Mouse (Mus musculus): ENCODE measurements at regions not wholly inside any gene's neighbourhood (a gene's known extent, or its start where the extent isn't known, plus 50 kb on each side); places are given as distances from the start of the nearest gene placed in this dataset.

- DNase-seq (ENCODE audit: low spot score in 2 of 2) = no peak
Measured at GRCm38 (mm10) chr5:146684429-146684828, 99.4 kb upstream of the Gpr12 start.

DNA sequence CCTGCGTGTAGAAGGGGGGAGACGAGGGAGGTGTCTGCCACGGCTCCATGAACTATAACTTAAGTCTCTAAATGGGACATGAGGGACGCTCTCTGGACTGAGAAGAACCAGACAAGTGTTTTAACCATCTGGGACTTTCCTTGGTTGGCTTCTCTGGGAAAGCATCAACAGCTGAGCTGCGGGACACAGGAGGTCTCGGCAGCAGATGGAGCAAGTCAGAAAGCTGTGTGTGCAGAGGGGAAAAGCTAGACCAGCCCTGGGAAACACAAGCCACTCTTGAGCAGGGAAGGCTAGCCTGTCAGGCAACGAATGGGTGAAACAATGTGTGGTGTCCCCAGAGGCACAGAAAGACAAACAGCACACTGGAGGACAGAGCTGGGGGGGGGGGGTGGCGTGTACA is 98.5 kb upstream of the Gpr12 start:
- DNase-seq (ENCODE audit: low spot score in 2 of 2) = no peak

GRCm38 (mm10) chr5:146682893-146683292 is 97.9 kb upstream of the Gpr12 start:
- DNase-seq (ENCODE audit: low spot score in 2 of 2) = no peak

DNA sequence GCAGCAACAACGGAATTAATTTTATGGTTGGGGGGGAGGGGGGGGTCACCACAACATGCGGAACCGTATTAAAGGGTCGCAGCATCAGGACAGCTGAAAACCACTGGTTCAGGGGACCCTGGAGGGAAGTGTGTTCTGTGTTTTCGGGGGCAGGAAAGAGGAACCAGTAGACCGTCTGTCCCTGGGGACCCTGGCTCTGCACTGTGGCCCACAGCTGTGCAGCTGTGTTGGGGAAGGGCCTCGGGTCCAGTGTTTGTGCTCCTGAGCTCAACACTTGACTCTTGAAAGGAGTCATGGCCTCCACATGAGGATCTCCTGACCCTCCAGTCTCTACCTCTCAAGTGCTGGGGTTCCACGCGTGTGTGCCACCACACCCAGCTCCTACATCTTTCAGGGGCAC is 96.5 kb upstream of the Gpr12 start:
- no peak for DNase-seq (ENCODE audit: low spot score in 2 of 2)

- DNase-seq (ENCODE audit: low spot score in 2 of 2) = no peak
Measured at GRCm38 (mm10) chr5:146679198-146679681, 94.2 kb upstream of the Gpr12 start.

DNA sequence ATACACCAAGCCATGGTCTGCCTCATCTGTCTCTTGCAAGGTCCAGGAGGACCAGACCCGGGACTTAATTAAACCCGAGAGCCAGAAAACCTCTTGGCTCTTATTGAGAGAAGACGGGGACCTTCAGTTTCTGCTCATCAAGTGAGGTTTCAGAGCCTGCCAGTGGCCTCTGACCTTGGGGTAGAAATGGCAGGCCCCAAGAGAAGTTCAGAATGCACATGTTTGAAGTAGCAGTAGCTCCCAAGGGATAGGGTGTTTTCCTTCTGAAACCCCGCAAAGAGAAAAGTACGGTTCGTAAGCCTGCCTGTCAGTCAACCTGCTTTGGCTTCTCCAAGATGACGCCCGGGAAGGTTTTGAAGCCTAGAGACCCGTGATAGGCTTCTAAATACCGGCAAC is 93.7 kb upstream of the Gpr12 start:
- DNase-seq (ENCODE audit: low spot score in 2 of 2) = no peak

- no peak for DNase-seq (ENCODE audit: low spot score in 2 of 2)
Measured at GRCm38 (mm10) chr5:146678049-146678774, 93.2 kb upstream of the Gpr12 start.

DNA sequence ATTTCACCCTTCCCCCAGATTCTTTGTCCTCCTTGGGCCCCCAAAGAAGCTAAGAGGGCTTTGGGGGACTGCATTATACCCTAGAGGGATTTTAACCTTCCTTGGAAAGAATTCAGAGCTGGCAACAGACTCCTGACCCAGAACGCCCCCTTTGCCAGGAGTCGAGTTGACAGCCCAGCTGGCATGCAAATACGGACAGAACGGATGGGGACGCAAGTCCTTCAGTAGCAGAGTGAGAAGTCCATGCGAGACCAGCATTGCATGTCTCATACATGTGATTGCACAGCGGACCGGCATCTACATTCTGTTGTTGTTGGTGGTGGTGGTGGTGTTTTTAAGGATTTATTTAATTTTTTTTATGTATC is 92.1 kb upstream of the Gpr12 start:
- DNase-seq (ENCODE audit: low spot score in 2 of 2) = no peak

DNA sequence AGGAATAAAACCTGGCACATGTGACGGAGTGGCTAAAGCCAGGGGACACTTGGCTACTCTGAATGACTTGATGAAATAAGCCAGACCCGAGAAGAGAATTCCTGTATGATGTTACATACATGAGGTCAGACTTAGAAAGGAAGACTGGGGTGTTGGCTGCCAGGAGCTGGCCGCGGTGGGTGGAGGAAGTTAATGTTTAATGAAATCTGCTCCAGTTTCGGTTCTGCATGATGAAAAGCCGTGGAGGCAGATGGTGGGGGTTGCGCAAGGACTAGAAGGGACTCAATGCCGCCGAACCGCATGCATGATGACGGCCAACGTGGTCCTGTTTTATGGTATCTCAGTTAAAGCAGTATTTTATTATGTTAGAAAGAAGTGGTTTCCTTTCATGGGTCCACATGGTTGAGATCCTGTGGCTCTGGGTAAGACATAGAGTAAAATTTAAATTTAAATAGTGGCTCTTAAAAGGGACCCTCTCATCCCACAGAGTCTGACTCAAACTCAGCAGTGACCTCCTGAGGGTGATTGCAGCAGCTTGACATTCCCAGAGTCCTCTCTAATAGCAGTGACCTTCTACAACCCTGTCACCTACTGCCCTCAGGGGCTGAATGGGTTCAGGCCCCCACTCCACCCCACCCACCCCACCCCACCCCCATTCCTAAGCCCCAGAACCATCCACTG is 91.6 kb upstream of the Gpr12 start:
- DNase-seq (ENCODE audit: low spot score in 2 of 2) = no peak

GRCm38 (mm10) chr5:146675887-146676277 is 90.8 kb upstream of the Gpr12 start:
- no peak for DNase-seq (ENCODE audit: low spot score in 2 of 2)

DNA sequence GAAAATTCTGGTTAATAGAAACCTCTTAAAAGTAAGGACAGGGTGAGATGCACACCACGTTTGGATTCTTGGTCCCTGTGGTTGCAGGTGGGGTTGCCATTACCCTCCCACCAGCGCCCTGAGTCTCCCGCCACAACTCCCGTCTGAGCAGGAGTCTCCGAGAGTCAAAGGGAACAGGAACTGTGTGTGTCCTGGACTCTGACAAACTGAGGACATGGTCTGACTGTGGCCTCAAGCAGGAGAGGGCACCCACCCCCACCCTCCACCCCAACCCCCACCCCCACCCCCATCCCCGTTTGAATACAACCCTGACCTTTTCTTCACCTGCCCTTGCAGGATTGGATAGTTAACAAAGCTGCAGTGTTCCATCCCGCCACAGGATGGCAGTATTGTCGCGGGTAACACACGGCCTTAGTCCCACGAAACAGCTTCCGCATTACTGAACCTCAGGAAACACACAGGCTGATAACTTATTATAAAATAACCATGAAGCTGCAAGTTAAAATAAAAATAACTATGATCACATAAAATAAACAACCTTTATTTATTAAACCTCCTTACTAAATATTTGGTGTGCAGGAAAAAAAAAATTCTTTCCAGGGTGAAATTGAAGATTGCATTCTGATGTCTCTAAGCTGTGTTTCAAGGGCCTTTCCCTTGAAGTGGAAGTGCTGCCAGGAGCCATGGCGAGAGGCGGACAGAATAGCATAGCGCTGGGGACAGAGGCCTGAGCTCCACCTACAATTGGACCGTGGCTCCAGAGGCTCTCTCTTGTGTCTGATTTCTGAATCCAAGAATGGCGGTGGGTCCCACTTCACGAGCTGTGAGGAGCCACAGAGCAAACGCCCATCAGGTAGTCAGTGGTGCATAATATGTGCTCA is 90.2 kb upstream of the Gpr12 start:
- DNase-seq (ENCODE audit: low spot score in 2 of 2) = peak; percentile 21 to 57

- DNase-seq (ENCODE audit: low spot score in 2 of 2) = no peak
Measured at GRCm38 (mm10) chr5:146661751-146662150, 76.7 kb upstream of the Gpr12 start.

- no peak for DNase-seq (ENCODE audit: low spot score in 2 of 2)
Measured at GRCm38 (mm10) chr5:146657228-146657627, 72.2 kb upstream of the Gpr12 start.

GRCm38 (mm10) chr5:146655394-146655793 is 70.4 kb upstream of the Gpr12 start:
- DNase-seq (ENCODE audit: low spot score in 2 of 2) = no peak

DNA sequence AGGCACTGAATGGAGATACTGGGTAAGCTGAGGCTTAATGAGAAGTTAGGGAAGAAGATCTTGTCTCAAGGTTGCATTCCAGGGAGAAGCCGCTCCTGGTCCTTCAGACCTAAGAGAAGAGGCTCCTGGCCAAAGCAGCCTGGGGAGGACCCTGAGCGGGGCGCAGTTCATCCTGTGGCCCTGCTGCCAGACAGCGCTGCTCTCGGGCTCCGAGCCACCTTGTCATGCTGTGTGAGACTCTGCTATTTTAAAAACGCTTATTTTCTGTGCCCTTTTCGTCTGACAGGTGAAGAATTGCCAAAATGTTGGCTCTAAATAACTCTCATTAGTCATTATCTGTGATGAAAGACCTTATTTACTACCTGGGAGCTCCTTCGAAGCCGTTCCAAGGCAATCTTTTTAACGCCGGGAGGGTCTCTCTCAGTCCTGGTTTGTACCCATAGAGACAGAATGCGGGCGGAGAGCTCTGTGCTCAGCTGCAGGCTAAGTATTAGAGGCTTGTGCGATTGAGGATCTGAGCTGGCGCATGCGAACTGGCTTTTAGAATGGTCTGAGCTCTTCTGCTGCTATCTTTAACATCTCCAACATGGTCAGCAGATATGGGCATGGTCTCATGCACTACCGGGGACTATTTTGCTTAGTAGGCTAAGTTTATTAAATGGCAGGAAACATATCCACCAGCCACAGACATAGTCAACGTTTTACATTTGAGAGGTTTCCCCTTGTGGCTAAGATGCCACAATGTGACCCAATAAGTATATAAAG is 68.8 kb upstream of the Gpr12 start:
- DNase-seq (ENCODE audit: low spot score in 2 of 2) = no peak

DNA sequence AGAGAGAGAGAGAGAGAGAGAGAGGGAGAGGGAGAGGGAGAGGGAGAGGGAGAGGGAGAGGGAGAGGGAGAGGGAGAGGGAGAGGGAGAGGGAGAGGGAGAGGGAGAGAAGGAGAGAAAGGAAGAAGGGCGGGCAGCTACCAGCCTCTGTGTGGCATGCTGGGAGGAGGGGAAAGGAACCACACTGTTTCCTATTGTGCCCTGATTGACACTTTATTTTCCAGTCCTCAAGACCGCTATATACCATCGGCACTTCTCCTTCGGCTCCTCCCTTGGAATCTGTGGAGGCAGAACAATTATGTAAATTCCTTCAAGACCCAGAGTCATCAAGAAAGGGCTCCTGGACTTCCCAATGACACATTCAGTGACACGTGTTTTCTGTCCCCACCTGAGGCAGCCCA is 67.8 kb upstream of the Gpr12 start:
- DNase-seq (ENCODE audit: low spot score in 2 of 2) = no peak

- DNase-seq (ENCODE audit: low spot score in 2 of 2) = no peak
Measured at GRCm38 (mm10) chr5:146648519-146649060, 63.6 kb upstream of the Gpr12 start.

GRCm38 (mm10) chr5:146647628-146648380 is 62.8 kb upstream of the Gpr12 start:
- no peak for DNase-seq (ENCODE audit: low spot score in 2 of 2)

DNA sequence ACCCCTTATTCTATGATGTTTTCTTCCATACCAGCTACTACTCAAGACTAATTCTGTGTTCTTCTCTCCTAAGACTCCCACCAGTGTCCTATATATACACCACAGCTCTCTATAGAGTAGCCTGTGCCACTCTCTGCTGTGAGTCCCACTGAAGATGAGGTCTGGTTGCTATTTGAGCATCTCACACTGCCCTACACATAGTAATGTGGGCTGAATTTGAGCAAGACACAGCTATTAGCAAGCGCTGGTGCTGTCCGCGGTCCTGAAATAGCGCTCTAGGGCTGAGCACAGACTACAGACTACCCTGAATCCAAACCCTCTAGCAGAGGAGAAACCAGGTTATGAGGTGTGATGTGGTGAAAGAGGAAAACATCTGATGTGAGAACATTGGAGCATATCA is 59.5 kb upstream of the Gpr12 start:
- DNase-seq (ENCODE audit: low spot score in 2 of 2) = peak in 1 of 2 experiments; percentile 44

DNA sequence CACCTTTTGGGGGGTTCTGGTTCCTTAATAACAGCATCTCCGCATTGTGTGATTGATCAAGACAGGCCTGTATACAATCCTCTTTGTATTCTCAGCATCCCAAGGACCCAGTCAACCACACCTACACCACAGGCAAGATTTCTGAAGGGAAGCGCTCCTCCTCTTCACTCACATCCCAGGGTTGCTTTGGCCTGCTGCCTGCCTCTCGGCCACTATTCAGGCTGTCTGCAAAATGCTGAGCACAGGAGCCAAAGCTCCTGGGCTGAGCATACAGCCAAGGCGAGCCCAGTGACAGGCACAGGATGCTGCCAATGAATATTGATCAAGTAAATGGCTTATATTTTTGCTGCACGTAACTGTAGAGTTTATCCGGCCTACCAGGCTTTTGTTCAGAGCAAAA is 56.9 kb upstream of the Gpr12 start:
- DNase-seq (ENCODE audit: low spot score in 2 of 2) = no peak

GRCm38 (mm10) chr5:146636859-146637258 is 51.8 kb upstream of the Gpr12 start:
- DNase-seq (ENCODE audit: low spot score in 2 of 2) = no peak
